Mouse (Mus musculus): ENCODE data around the gene Cylc2.

Gene Cylc2

DNA sequence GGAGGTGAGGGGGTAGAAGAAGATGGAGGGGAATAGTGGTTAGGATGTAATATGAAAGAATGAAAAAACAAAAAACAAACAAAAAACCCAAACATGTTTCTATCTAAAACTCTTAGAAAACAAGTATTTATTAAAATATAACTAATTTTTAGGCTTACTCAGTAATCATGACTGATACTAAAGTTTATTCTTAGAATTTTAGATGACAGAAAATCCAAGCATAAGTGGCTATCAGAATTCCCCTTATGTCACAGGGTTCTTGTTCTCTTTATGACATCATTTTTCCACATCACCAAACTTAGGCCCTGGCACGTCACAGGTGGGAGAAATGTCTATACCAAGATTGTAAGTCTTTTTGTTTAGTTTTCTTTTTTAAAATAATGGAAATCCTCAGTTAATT is at the start of gene Cylc2:
Gene Cylc2 (plus strand): TSS at position 301 of the 400 bp plus-strand sequence.
- DNase-seq: no peak

Measured in thymus, postnatal 25 days (tissue).